ENCODE assay signal across 8 mouse cellular contexts in genomic region chr3:155234919-155235318, GRCm38 (mm10).
DNase-seq lines count a peak whose midpoint lies in the region; ATAC-seq and TF ChIP-seq lines count a peak whose summit lies in the region.

No protein-coding gene starts in this region.

- no peaks in the 10 kb centered on the region for H3K79me2 ChIP-seq in liver, adult 2 months (ENCODE audit: control insufficient read depth, insufficient read depth, low read length)

- peak; percentile 17; the same call in 1 of the 2 replicates for TF ChIP-seq CTCF in liver, adult 2 months (IDR thresholded peaks at IDR 0.05; ENCODE audit: low read depth, low read length)

- H3K4me1 ChIP-seq in liver, adult 2 months (ENCODE audit: control insufficient read depth, insufficient read depth, low read length): no peaks in the 10 kb centered on the region

- H3K27ac ChIP-seq in liver, adult 2 months (replicated peaks; ENCODE audit: insufficient read depth, low read depth, low read length): no peak overlapping the region

- 13% methylated on average over 1 of the region's 1 CpGs for WGBS in liver, adult 2 months

- no peak overlapping the region for H3K4me3 ChIP-seq in liver, adult 2 months (ENCODE audit: insufficient read depth, low read depth, low read length)

- no peak for TF ChIP-seq POLR2A in liver, adult 2 months (IDR thresholded peaks at IDR 0.05; ENCODE audit: extremely low read depth, insufficient read depth, low read length)

- H3K9ac ChIP-seq in liver, adult 2 months (ENCODE audit: low read depth, low read length): no peak overlapping the region

- ATAC-seq in hematopoietic stem cell, adult 5-6 weeks (replicated peaks in 1 of 2; ENCODE audit: insufficient read depth in 1 of 2, low FRiP score in 2 of 2, low TSS enrichment in 1 of 2, low read depth in 1 of 2, poor library complexity in 2 of 2, severe bottlenecking in 2 of 2): peak; percentile 56 to 58; a peak in 2 of 4 replicates
- no peak for ATAC-seq in inflammation-experienced regulatory T-cells, adult 6 months

- H3K36me3 ChIP-seq in liver, adult 2 months (ENCODE audit: control insufficient read depth, insufficient read depth, low read length): no peaks in the 10 kb centered on the region

- H3K27me3 ChIP-seq in liver, adult 2 months (ENCODE audit: control insufficient read depth, insufficient read depth, low read length): no peaks in the 10 kb centered on the region

- peak; percentile 10 for DNase-seq in liver, adult 2 months (ENCODE audit: extremely low read depth, low read depth, low spot score)
- no peak for DNase-seq in liver
- DNase-seq in brain, embryonic 18.5 days (ENCODE audit: low read depth, low spot score): peak; percentile 45
- DNase-seq in retina, adult 2 months (ENCODE audit: low read depth, low spot score): peak; percentile 28
- DNase-seq in gastrocnemius, adult 18-20 months (ENCODE audit: low spot score): no peak
- DNase-seq in frontal cortex, postnatal 14 days (ENCODE audit: low spot score in 2 of 2): no peak

Comparison
In these comparisons a context has a peak if more than half of its experiments do, and no peak if none do; other contexts are left out.
1. DNase-seq: peak in liver, adult 2 months (single experiment), brain, embryonic 18.5 days (single experiment) and retina, adult 2 months (single experiment); none in liver (single experiment), gastrocnemius, adult 18-20 months (single experiment) and frontal cortex, postnatal 14 days (0 of 2).